Mouse (Mus musculus) ES-E14 (cell line): Measurements from ENCODE around the gene Tceal3.

ENCODE experiments used
- CHD2 ChIP-seq: IDR thresholded peaks from 2 replicates; pipeline ENCODE4 v1.6.1; 2014; ENCODE audit warnings: mild to moderate bottlenecking, low read depth, low read length, inconsistent platforms
- HCFC1 ChIP-seq: IDR thresholded peaks from 2 replicates; pipeline ENCODE4 v1.6.1; 2012; ENCODE audit warnings: low read length, inconsistent platforms, borderline replicate concordance; ENCODE audit not compliant: insufficient read depth
- MAFK ChIP-seq: IDR thresholded peaks from 2 replicates; pipeline ENCODE4 v1.6.1; 2014; ENCODE audit warnings: mild to moderate bottlenecking, low read depth, low read length, inconsistent platforms; ENCODE audit not compliant: insufficient read depth
- ZC3H11A ChIP-seq: IDR thresholded peaks from 2 replicates; pipeline ENCODE4 v1.6.1; 2012; ENCODE audit warnings: low read depth, mild to moderate bottlenecking, inconsistent platforms, low read length, borderline replicate concordance

DNA sequence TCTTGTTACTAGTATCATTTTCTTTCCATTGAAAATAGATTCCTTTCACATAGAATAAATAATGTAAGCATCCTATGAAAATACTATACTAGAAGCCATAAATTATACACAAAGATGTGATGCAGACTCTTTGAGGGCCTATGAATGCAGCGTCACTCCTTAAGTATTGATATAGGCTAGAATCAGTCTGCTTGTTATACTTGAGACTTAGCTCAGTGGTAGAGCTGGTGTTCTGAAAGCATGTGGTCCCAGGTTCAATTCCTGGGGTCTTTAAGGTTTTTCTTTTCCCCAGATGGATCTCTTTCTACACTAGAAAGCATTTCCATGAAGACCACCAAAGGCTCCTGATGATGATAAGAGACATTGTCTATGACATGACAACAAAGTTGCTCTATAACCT lies 6.0 kb upstream of the Tceal3 start:
- TF ChIP-seq ZC3H11A (no peak), CHD2 (no peak), MAFK (no peak), HCFC1 (no peak)
